Mouse (Mus musculus) stomach, postnatal 0 days (tissue): ENCODE measurements at regions not wholly inside any gene's neighbourhood (a gene's known extent, or its start where the extent isn't known, plus 50 kb on each side); places are given as distances from the start of the nearest gene placed in this dataset.

Experiments
- CTCF ChIP-seq: IDR thresholded peaks from 2 replicates; pipeline ENCODE4 v1.5.1; 2016; ENCODE audit warnings: antibody characterized with exemption, low read depth, mild to moderate bottlenecking, moderate library complexity
- EP300 ChIP-seq: optimal IDR thresholded peaks from 2 replicates; pipeline ENCODE3; 2016; ENCODE audit warnings: antibody characterized with exemption

GRCm38 (mm10) chr3:120008110-120008509 lies 223.8 kb upstream of the Ptbp2 start:
- no peak for TF ChIP-seq CTCF
- no peak for TF ChIP-seq EP300
